Mouse (Mus musculus) testis, adult 2 months (tissue): ENCODE results near the gene Poln. TPM values are rescaled to one million over a fixed set of nuclear protein-coding genes. Genes with fewer than 3 reads are reported as not detected.

Experiments used
- H3K27ac ChIP-seq: fragments of 200-500 bp; 2 replicates; pipeline ENCODE4 v1.5.1; 2012; ENCODE audit warnings: low read depth, low read length; ENCODE audit not compliant: control insufficient read depth, insufficient read depth
- H3K27me3 ChIP-seq: fragments of 200-500 bp; 2 replicates; pipeline ENCODE4 v1.6.1; 2012; ENCODE audit warnings: mild to moderate bottlenecking, low read length, moderate library complexity; ENCODE audit not compliant: control insufficient read depth, insufficient read depth
- H3K36me3 ChIP-seq: fragments of 200-500 bp; 2 replicates; pipeline ENCODE4 v1.6.1; 2012; ENCODE audit warnings: mild to moderate bottlenecking, low read length; ENCODE audit not compliant: control insufficient read depth, insufficient read depth
- H3K4me1 ChIP-seq: fragments of 200-500 bp; 2 replicates; pipeline ENCODE4 v1.6.1; 2012; ENCODE audit warnings: low read length; ENCODE audit not compliant: control insufficient read depth, insufficient read depth
- H3K4me3 ChIP-seq: fragments of 200-500 bp; 2 replicates; pipeline ENCODE4 v1.5.1; 2012; ENCODE audit warnings: low read depth, mild to moderate bottlenecking, low read length, moderate library complexity, mixed read lengths; ENCODE audit not compliant: control insufficient read depth
- CTCF ChIP-seq: fragments of 200-500 bp; IDR thresholded peaks from 2 replicates; pipeline ENCODE4 v1.5.1; 2012; ENCODE audit warnings: low read depth, mild to moderate bottlenecking, inconsistent platforms, low read length, moderate library complexity; ENCODE audit not compliant: control insufficient read depth, insufficient read depth, insufficient replicate concordance
- POLR2A ChIP-seq: fragments of 200-500 bp; IDR thresholded peaks from 2 replicates; pipeline ENCODE4 v1.6.1; 2012; ENCODE audit warnings: low read depth, mild to moderate bottlenecking, inconsistent platforms, low read length, moderate library complexity; ENCODE audit not compliant: control insufficient read depth
- polyA plus RNA-seq: library from polyadenylated mRNA; depleted of rRNA; stranded (reverse); fragments of >200 nt; gene quantifications from 2 replicates; pipeline ENCODE4 v1.2.3, GENCODE M21; 2012

Gene Poln
- polyA plus RNA-seq, 1 experiment: 20.9 TPM

- Histone ChIP-seq H3K4me1 (peaks cover 26% of the 10 kb centered on the region), H3K4me3 (peak overlapping the region; percentile 92), H3K27ac (peak overlapping the region; percentile 76), H3K36me3 (no peaks in the 10 kb centered on the region; the same call in 1 of the 2 replicates), H3K27me3 (no peaks in the 10 kb centered on the region)
- TF ChIP-seq CTCF (no peak), POLR2A (peak; percentile 24; the same call in 1 of the 2 replicates)
Measured at GRCm38 (mm10) chr5:34186961-34187391, 17.7 kb upstream of the Poln start.

GRCm38 (mm10) chr5:34186391-34186790 lies 17.1 kb upstream of the Poln start:
- no peaks in the 10 kb centered on the region; the same call in 1 of the 2 replicates for H3K36me3 ChIP-seq
- no peak for TF ChIP-seq POLR2A
- TF ChIP-seq CTCF: no peak
- peaks cover 28% of the 10 kb centered on the region for H3K4me1 ChIP-seq
- peak overlapping the region; percentile 76 for H3K27ac ChIP-seq
- peak overlapping the region; percentile 92 for H3K4me3 ChIP-seq
- no peaks in the 10 kb centered on the region for H3K27me3 ChIP-seq

- peaks cover 28% of the 10 kb centered on the region for H3K4me1 ChIP-seq
- TF ChIP-seq POLR2A (no peak), CTCF (no peak)
- H3K4me3 ChIP-seq: peak overlapping the region; percentile 92
- H3K36me3 ChIP-seq: no peaks in the 10 kb centered on the region; the same call in 1 of the 2 replicates
- no peaks in the 10 kb centered on the region for H3K27me3 ChIP-seq
- no peak overlapping the region for H3K27ac ChIP-seq
Measured at GRCm38 (mm10) chr5:34185791-34186190, 16.5 kb upstream of the Poln start.

GRCm38 (mm10) chr5:34185051-34185580 lies 15.9 kb upstream of the Poln start:
- Histone ChIP-seq H3K4me3 (peak overlapping the region; percentile 92), H3K36me3 (no peaks in the 10 kb centered on the region; the same call in 1 of the 2 replicates), H3K4me1 (peaks cover 28% of the 10 kb centered on the region), H3K27ac (no peak overlapping the region), H3K27me3 (no peaks in the 10 kb centered on the region)
- TF ChIP-seq CTCF (no peak), POLR2A (no peak)

- Histone ChIP-seq H3K4me3 (no peak overlapping the region), H3K4me1 (peaks cover 21% of the 10 kb centered on the region), H3K27ac (peak overlapping the region; percentile 9; the same call in 1 of the 2 replicates), H3K27me3 (no peaks in the 10 kb centered on the region), H3K36me3 (no peaks in the 10 kb centered on the region; the same call in 1 of the 2 replicates)
- TF ChIP-seq CTCF (no peak), POLR2A (no peak)
Measured at GRCm38 (mm10) chr5:34183976-34184375, 14.7 kb upstream of the Poln start.

GRCm38 (mm10) chr5:34183156-34183880 lies 14.1 kb upstream of the Poln start:
- Histone ChIP-seq H3K27ac (peak overlapping the region; percentile 9; the same call in 1 of the 2 replicates), H3K4me1 (peaks cover 16% of the 10 kb centered on the region), H3K27me3 (no peaks in the 10 kb centered on the region), H3K36me3 (no peaks in the 10 kb centered on the region; the same call in 1 of the 2 replicates), H3K4me3 (no peak overlapping the region)
- TF ChIP-seq CTCF: no peak
- no peak for TF ChIP-seq POLR2A

- Histone ChIP-seq H3K36me3 (no peaks in the 10 kb centered on the region; the same call in 1 of the 2 replicates), H3K27ac (no peak overlapping the region), H3K4me1 (peaks cover 16% of the 10 kb centered on the region), H3K4me3 (no peak overlapping the region), H3K27me3 (no peaks in the 10 kb centered on the region)
- TF ChIP-seq CTCF: no peak
- no peak for TF ChIP-seq POLR2A
Measured at GRCm38 (mm10) chr5:34182486-34182885, 13.2 kb upstream of the Poln start.
